Mouse (Mus musculus) gonadal fat pad, adult 2 months (tissue): ENCODE data around the gene Trim27. TPM values are rescaled to one million over a fixed set of nuclear protein-coding genes. Genes with fewer than 3 reads are reported as not detected.

Source experiments
- DNase-seq: peaks from one replicate; pipeline ENCODE4 v3.0.0-alpha.2; 2012; ENCODE audit warnings: low read depth
- polyA plus RNA-seq: library from polyadenylated mRNA; depleted of rRNA; stranded (reverse); fragments of >200 nt; gene quantifications from 2 replicates; pipeline ENCODE4 v1.2.3, GENCODE M21; 2012

Gene Trim27
- polyA plus RNA-seq, 1 experiment = 44.6 TPM

DNA sequence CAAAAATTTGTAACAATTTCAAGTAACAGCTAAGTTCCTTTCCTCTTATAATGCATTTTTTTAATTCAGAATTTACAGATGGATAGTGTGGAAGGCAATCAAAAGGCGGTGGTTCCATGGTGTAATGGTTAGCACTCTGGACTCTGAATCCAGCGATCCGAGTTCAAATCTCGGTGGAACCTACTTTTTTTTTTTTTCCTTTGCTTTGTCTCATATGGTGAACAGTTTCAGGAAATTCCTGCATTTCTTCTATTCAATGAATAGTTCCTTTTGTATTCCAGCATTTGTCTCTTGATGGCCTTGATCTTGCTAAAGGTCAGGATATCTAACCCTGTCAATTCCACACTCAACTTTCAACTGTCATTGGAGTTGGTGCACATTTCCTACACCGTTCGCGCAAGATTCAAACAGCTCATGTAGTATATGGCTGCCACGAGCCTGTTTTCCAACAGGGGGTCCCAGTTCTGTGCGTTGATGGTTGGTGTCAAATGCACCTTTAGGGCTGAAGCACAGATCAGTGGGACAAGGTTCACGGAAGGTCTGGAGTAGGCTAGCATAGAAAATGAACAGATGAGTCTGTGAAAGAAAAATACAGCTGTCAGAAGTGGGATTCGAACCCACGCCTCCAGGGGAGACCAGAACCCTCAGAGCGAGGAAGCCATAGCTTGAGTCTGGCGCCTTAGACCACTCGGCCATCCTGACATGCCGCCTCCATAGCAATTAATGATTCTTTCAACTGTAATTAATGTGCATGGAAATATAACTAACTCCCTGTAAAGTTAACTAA lies 6.8 kb upstream of the Trim27 start:
- DNase-seq = no peak

DNA sequence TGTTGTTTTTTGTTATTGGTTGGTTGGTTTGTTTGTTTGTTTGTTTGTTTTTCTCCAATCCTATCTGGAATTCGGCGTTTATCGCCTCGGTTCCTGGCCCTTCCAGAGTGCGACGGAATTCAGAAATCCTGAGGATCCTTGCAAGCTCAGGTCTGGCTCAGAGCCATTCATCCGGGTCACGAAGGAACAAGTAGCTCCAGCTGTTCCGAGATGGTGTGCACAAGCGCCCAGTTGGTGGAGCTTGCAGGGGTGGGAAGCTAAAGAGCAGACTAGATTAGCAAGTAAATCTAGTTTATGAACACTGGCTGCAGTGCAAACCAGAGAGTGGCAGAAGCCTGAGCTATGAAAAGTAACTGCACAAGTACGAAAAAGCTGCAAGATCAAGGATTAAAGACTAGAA lies 6.2 kb upstream of the Trim27 start:
- no peak for DNase-seq

DNA sequence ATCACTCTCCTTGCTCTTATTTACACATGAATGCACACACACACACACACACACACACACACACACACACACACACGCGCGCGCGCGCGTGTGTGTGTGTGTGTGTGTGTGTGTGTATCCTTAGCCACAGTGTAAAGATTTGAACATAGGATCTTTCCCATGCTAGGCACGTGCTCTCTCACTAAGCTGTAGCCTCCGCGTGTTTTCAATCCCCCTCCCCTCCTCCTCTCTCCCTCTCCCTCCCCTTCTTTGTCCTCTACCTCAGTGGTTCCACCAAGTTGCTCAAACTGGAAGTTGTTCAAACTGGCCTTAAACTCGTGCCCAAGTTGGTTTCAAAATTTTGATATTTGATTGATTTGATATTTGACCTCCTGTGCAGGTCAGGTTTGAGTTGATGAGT lies 2.5 kb upstream of the Trim27 start:
- DNase-seq = no peak

DNA sequence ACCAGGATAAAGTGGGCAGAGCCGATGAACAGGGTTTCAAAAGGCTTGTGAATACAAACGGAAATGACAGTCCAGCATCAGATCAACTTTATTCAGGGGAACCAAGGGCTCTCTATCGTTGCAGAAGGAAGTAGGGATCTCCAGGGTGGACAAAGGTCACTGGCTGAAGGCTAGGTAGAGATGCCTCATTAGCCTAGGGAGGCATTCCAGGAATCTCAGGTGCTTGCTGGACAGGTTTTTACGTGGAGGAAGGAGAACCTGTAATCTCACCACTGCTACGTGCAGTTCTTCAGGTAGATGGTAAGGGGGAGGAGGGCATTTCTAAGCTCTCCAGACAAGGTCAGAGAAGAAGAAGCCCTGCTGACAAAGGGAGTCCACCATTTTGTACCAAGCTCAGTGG lies 1.6 kb upstream of the Trim27 start:
- no peak for DNase-seq

DNA sequence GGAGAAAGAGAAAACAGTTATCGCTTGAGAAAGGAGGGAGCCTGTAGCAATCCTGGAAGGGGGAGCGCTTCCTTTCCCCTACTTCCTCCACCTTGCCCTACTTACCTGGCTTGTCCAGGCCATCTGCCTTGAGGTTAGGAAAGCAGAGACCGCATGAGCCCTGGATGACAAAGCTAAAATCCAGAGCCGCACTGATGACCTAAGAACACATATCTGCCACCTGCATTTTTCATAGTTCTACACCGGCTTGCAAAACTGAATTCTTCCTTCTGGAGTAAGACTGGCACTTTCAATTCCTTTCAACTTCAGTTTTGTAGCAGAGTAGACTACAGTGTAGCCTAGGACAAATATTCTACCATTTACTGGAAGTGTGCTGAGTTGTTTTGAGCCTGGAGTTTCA lies 881 bp upstream of the Trim27 start:
- no peak for DNase-seq

DNA sequence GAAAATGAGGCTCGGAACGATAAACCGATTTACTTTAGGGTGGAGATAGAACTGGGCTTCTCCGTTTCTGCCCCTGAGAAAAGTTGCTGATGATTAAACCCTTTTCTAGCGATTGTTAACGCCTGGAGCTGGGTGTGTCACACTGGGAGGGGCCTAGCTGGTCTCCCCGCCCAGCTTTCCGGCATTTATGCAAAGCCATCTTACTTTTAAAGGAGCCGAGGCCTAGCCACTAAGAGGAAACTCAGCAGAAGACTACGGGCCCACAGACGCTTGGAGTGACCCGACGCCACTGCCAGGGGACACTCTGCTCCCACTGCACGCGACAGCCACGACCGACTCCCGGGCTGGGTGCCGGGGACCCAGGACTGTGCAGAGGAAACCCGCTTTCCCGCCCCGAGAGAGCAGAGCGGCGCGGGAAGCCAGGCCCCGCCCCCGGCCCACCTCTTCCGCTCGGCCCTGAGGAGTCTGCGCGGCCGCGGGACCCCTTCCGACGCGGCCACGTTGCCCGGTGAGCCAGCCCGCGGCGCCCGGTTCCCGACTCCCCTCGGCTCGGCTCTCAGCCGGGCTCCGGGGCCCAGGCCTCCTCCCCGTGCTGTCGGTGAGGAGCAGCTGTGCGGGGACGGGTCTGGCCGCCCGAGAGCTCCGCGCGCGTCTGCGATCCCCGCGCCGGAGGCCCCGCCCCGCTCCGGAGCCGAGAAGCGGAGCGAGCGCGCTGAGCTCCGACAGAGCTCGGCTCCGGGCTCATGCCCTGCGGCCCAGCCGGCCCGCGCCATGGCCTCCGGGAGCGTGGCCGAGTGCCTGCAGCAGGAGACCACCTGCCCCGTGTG lies 692 bp downstream of the Trim27 start:
- DNase-seq = no peak

DNA sequence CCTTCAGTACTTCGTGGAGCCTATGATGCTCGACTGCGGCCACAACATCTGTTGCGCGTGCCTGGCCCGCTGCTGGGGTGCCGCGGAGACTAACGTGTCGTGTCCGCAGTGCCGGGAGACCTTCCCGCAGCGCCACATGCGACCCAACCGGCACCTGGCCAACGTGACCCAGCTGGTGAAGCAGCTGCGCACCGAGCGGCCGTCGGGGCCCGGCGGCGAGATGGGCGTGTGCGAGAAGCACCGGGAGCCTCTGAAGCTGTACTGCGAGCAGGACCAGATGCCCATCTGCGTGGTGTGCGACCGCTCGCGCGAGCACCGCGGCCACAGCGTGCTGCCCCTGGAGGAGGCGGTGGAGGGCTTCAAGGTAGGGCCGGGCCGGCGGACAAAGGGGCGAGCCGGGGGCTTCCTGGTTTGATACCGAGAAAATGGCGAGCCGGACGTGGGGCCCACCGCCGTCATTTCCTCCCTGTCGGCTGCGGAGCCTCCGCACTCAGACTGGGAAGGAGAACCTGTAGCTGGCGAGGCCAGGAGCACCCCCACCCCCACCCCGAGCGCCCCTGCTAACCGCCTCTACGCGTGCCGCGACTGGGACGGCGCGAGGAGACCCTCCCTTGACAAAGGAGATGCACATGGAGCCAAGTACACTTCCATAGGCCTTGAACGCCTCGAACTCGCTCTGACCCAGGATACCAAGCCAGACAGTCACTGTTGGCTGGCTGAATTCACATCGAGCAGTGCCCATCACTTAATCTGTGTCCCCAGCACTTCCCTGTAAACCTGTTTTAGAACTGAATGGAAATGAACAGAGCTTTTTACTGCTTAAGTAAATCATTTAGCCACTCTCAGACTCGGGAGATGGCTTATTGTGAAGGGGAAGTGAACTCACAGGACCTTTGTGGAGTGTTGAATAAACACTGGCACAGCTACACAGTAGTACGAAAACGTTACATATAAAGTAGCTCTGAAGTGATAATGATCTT lies 1.6 kb downstream of the Trim27 start:
- no peak for DNase-seq

DNA sequence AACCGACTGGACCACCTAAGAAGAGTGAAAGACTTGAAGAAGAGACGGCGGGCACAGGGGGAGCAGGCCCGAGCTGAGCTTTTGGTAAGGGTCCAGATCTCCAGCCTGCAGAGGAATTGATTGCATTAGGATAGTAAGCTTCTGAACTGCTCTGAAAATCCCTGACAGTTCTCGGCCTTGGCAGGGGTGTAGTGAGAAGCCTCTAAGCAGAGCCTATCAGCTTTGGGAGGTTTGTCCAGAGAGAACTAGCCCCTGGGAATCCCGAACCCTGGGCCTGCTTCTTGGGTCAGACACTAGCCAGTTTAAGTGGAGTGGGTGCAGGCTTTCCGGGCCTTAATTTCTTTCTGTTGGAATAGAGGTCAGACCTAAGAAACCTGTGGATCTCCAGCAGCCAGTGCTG lies 2.8 kb downstream of the Trim27 start:
- no peak for DNase-seq

DNA sequence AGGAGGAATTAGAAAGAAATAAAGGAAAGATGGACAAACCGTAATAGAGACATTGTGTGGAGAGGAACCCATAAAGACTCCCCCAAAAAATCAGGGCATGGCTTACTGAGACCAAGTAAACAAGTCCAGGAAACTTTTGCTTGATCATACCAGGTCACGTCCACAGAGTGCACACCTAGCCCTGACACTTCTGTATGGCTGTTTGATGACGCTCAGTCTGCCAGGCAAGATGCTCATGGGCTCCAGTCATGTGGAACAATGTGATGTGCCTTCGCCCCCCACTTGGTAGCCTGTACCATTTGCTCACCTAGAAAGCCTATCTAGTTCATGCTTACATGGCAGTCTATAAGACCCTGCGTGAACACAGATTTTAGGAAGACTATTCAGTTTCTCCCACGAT lies 3.8 kb downstream of the Trim27 start:
- DNase-seq = no peak

DNA sequence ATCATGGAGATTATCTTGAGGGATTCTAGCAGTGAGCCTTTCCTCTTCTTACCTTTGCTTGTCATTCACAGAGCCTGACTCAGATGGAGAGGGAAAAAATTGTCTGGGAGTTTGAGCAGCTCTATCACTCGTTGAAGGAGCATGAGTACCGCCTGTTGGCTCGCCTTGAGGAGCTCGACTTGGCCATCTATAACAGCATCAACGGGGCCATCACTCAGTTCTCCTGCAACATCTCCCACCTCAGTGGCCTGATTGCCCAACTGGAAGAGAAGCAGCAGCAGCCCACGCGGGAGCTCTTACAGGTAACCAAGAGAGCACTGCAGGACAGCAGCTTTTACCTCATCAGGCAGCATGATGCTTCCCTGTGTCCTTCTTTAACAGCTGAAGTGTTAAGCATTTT lies 4.4 kb downstream of the Trim27 start:
- DNase-seq = no peak

DNA sequence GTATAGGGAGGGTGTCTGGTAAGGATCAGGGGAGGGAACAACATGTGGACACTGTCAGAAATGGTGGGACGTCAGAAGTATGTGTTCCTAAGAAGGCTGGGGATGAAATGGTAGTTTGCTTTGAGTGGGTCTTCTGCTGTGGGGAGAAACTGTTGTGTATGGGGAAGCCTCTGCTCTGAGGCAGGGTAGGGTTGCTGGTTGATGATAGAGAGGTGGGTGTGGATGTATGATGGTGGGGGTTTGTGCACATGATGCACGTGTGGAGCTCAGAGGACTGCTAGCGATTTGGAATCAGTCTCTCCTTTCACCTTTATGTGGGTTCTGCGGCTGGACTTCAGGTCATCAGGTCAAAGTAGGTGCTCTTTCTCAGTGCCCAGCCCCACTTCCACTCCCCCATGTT lies 6.3 kb downstream of the Trim27 start:
- DNase-seq = no peak

DNA sequence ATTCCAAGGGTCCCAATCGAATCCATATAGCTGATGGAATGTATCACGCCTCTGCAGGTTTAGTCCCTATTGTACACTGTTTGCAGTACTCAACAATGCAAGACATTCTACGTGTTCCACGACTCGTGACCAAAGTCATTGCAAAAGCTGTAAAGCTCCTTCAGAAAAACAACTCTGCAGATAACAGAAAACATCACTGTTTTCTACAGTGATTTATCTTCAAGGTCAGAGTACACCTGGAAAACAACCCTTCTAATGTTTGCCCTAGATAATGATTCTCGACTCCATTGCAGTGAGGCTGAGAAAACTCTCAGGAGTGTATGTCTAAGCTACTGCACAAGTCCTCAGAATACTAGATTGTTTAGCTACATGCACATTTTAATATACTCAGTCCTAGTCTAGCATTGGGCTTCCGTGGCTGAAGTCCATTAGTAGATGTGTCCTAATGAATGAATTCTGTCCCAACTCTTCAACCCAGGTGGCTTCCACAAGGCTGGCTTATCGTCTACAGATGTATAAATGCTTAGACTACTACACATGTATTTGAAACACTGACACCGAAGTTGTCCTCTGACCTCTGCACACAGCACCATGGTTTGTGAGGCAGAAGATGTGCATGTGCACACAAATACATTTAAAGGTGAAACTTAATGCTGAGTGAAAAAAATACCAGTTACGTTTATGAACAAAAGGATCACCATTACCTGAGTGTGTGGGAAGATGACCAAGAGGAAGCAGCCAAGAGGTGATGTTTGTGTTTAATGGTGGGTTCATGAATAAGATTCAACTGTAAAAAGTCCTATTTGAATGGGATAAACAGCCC lies 16.4 kb downstream of the Trim27 start:
- DNase-seq = no peak

DNA sequence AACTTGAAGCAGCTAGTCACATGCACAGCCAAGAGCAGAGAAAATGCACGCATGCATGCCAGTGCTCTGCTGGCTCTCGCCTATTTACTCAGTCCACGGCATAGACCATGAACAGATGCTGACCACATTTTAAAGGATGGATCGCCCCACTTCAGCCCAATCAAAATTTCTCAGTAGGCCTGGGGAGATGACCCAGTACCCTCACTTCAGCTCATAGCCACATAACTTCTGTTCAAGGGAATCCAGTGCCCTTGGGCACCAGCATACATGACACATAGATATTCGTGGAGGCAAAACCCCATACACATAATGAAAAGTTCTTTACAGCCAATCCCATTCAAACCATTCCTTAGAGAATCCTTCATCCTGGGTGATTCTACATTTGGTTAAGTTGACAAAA lies 18.5 kb downstream of the Trim27 start:
- no peak for DNase-seq

DNA sequence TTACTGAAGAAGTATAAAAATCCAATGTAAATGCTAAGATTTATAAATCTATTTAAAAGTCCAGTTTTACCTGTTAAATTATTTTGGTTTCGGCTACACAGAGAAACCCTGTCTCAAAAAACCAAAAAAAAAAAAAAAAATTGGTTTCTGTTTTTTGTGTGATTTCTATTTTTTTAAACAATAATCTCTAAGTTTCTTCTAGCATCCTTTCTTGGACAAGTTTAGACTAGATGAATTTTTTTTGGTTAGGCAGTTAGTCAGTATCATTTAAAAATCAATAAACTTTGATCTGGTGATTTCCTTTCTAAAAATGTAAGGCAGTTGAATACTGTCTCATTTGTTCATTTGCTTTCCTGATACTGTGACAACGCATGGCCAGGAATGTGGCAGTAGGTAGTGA lies 19.1 kb downstream of the Trim27 start:
- DNase-seq = no peak

DNA sequence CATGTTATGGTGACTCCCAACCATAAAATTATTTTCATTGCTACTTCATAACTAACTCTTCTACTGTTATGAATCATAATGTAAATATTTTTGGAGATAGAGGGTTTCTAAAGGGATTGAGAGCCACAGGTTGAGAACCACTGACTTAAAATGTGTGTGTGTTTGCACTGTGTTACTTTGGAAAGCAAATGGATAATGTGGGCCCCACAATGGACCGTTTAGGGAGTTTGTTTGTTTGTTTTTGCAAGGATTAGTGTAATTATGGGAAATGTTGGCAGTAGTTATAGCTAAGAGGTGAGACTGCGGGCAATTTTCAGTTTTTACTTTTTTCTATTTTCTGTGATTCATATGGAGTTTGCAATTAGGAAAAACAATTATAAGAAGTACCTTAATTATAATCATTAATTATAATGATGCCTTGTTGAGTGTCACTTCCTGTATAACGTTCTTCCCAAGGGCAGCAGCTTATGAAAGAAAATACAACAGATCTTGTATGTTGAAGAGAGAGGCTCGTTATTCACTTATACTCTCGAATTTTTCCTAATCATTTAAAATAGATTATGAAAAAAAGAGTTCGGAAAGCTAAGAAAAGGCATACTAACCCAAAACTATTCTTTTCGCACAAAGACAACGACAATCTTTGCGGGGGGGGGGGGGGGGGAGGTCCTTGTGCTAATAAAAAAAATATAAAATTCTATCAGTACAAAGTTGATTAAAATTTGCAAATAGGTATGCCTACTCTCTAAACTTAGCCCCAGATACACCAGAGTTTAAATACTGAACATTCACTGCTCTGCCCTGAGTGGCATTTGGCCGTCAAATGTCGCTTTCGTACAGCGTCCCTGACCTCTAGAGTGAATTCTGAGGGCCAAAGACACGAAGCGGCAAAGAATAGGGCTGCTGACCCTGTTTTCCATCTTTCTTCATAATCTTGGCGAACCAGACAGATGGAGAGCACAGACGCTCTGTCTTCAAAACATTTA lies 20.1 kb downstream of the Trim27 start:
- DNase-seq = no peak

DNA sequence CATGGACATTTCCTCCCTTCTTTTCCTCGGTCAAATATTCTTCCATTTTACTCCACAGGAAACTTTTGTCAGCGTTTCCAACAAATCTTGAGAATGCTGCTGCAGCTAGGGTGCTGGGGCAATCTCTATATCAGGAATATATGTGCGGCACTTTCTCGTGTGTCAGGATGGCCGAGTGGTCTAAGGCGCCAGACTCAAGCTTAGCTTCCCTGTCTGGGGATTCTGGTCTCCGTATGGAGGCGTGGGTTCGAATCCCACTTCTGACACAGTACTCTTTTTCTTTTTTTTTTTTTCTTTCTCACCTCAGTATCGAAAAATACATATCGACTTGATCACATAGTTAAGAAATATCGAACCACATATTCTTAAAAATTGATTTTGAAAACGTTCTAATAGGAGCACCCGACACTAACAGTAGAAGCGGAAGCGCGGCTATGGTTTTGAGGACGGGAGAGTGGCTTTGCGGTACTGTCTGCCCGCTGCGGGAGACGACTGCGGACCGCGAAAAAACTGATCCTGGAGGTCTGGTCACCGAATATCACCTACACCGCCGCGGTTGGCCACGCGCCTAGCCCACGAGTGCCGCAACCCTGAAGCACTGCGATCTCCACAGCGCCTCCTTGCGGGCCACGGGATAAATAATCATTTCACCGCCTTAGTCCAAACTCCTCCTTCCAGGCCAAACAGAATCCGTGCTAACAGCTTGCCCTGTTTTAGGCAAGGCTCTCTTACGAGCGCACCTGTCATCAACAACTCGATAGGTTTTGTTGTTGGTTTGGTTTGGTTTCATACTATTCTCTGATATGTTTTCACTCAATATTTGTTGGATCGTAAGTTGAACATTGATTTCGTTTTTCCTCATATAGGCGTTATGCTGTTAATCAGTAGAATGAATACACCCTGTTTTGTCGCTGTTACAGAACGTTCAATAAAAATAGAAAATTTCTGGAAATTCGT lies 21.1 kb downstream of the Trim27 start:
- no peak for DNase-seq

DNA sequence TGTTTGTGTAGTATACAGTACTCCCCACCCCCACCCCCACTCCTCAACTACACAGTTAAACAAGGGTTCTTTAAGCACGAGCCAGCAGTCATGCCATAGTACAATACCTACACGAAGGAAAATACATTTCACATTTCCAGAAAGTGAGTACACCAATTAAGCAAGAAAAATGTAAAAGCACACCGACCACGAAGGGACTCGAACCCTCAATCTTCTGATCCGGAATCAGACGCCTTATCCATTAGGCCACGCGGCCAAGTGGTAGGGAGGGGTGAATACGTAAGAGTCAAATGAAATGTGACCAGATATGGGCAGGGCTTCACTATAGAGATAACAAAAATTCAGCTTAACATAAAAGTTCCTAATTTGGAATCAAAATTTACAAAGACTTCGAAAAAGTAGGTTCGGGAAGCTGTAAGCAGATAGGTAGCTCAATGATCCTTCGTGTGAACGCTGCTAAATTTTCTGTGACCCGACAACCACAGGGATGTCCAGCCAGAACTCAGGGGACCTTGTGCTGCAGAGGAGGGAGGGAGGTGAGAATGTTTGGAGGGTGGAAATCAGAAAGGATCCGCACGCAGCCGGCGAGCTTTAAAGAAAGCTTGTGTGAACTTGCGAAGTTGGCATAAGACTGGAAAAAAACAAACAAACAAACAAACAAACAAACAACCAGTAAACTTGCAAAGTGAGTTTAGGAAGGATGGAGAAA lies 36.2 kb downstream of the Trim27 start:
- no peak for DNase-seq

DNA sequence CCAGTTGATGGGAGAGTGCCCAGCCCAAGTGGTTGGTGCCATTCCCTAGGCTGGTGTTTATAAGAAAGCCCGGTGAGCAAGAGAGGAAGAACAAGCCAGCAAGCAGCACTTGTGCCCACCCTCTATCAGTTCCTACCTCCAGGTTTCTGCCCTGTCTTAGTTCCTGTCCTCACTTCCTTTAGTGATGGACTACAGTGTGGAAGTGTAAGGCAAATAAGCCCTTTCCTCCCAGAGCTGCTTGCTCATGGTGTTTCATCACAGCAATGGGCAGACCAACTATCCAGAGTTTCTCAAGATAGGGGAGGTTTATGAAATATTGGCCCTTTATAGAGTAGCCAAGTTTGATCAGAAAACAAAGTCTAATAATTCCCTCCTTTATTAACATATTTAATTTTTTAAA lies 37.5 kb downstream of the Trim27 start:
- no peak for DNase-seq
